Mouse (Mus musculus) MEL (cell line): ENCODE results near the gene Lmo4.

ENCODE experiments used
- CTCF ChIP-seq, 3 experiments: IDR thresholded peaks in 2 of 3; conservative IDR thresholded peaks in 1 of 3; 2 replicates each; pipeline ENCODE4 v1.5.1; 2011 to 2012; ENCODE audit warnings: low read length in 3 of 3, low read depth in 2 of 3, mild to moderate bottlenecking in 2 of 3, improper control_type of control experiment in 1 of 3, inconsistent platforms in 1 of 3, mixed read lengths in 1 of 3, moderate library complexity in 1 of 3; ENCODE audit not compliant: control insufficient read depth in 1 of 3, insufficient read depth in 1 of 3, poor library complexity in 1 of 3, severe bottlenecking in 1 of 3
- EP300 ChIP-seq, 2 experiments: IDR thresholded peaks; 2 replicates each; pipeline ENCODE4 v1.6.1; 2011; ENCODE audit warnings: improper control_type of control experiment in 2 of 2, low read length in 2 of 2, low read depth in 1 of 2, mild to moderate bottlenecking in 1 of 2
- GATA1 ChIP-seq: IDR thresholded peaks from 2 replicates; pipeline ENCODE4 v1.6.1; 2011; ENCODE audit warnings: low read depth, low read length, improper control_type of control experiment
- KAT2A ChIP-seq: conservative IDR thresholded peaks from 2 replicates; pipeline ENCODE4 v1.6.1; 2012; ENCODE audit warnings: low read depth, low read length, improper control_type of control experiment, inconsistent platforms
- NELFE ChIP-seq: IDR thresholded peaks from 2 replicates; pipeline ENCODE4 v1.6.1; 2011; ENCODE audit warnings: low read depth, low read length, improper control_type of control experiment
- TBP ChIP-seq: IDR thresholded peaks from 2 replicates; pipeline ENCODE4 v1.8.0; 2011; ENCODE audit warnings: low read depth, low read length, improper control_type of control experiment

- TF ChIP-seq GATA1, result no peak
- no peak for TF ChIP-seq CTCF (IDR thresholded peaks at IDR 0.05 in 2 of 3, conservative IDR thresholded peaks at IDR 0.05 in 1 of 3; ENCODE audit: control insufficient read depth in 1 of 3, insufficient read depth in 1 of 3, low read depth in 2 of 3, low read length in 3 of 3, poor library complexity in 1 of 3, severe bottlenecking in 1 of 3)
- TF ChIP-seq EP300 (IDR thresholded peaks at IDR 0.05; ENCODE audit: low read depth in 1 of 2, low read length in 2 of 2), result no peak
- no peak for TF ChIP-seq TBP
- no peak for TF ChIP-seq NELFE
- no peak for TF ChIP-seq KAT2A
Measured at GRCm38 (mm10) chr3:144161261-144161660, 43.8 kb downstream of the Lmo4 start.
